Mouse (Mus musculus) ES-Bruce4 (cell line): Measurements from ENCODE around the gene Btbd6. TPM values are rescaled to one million over a fixed set of nuclear protein-coding genes. Genes with fewer than 3 reads are reported as not detected.

Source experiments
- H3K27ac ChIP-seq: 2 replicates; pipeline ENCODE4 v1.5.1; 2012; ENCODE audit warnings: low read length, inconsistent platforms; ENCODE audit not compliant: insufficient read depth
- H3K27me3 ChIP-seq: 2 replicates; pipeline ENCODE4 v1.6.1; 2012; ENCODE audit warnings: mild to moderate bottlenecking, low read length, inconsistent platforms; ENCODE audit not compliant: control insufficient read depth, poor library complexity, insufficient read depth, severe bottlenecking
- H3K36me3 ChIP-seq: 2 replicates; pipeline ENCODE4 v1.6.1; 2012; ENCODE audit warnings: inconsistent platforms, mild to moderate bottlenecking, low read length, moderate library complexity; ENCODE audit not compliant: control insufficient read depth, poor library complexity, insufficient read depth, severe bottlenecking
- H3K4me1 ChIP-seq: one replicate; pipeline ENCODE4 v1.8.1; 2011; ENCODE audit warnings: low read length; ENCODE audit not compliant: control insufficient read depth, insufficient read depth
- H3K4me3 ChIP-seq: 2 replicates; pipeline ENCODE4 v1.5.1; 2011; ENCODE audit warnings: low read depth, mild to moderate bottlenecking, low read length
- H3K9ac ChIP-seq: 2 replicates; pipeline ENCODE4 v1.6.1; 2012; ENCODE audit warnings: low read depth, mild to moderate bottlenecking, inconsistent platforms; ENCODE audit not compliant: poor library complexity, severe bottlenecking
- H3K9me3 ChIP-seq: replicated peaks from 2 replicates; pipeline ENCODE4 v1.6.1; 2012; ENCODE audit warnings: mild to moderate bottlenecking, low read length, inconsistent platforms; ENCODE audit not compliant: control insufficient read depth, poor library complexity, insufficient read depth, severe bottlenecking
- CTCF ChIP-seq: IDR thresholded peaks from one replicate; pipeline ENCODE4 v1.8.1; 2011; ENCODE audit warnings: low read depth, low read length
- EP300 ChIP-seq: IDR thresholded peaks from 2 replicates; pipeline ENCODE4 v1.6.1; 2011; ENCODE audit warnings: low read depth, low read length; ENCODE audit not compliant: insufficient read depth
- POLR2A ChIP-seq: IDR thresholded peaks from one replicate; pipeline ENCODE4 v1.8.1; 2011; ENCODE audit warnings: low read length; ENCODE audit not compliant: insufficient read depth
- polyA plus RNA-seq: library from polyadenylated mRNA; stranded (reverse); fragments of >200 nt; gene quantifications from 2 replicates; pipeline ENCODE4 v1.2.4, GENCODE M21; 2011; ENCODE audit warnings: low read depth; ENCODE audit not compliant: missing spikeins, insufficient read depth, insufficient read length

Gene Btbd6
- polyA plus RNA-seq, 1 experiment: 11.0 TPM

GRCm38 (mm10) chr12:112937906-112938305 lies 38.4 kb upstream of the Btbd6 start:
- Histone ChIP-seq H3K27ac (no peak overlapping the region), H3K36me3 (no peaks in the 10 kb centered on the region), H3K27me3 (no peaks in the 10 kb centered on the region), H3K4me3 (no peak overlapping the region), H3K4me1 (peaks cover 3% of the 10 kb centered on the region), H3K9ac (no peak overlapping the region), H3K9me3 (no peaks in the 10 kb centered on the region)
- TF ChIP-seq POLR2A (no peak), EP300 (no peak), CTCF (no peak)

- no peak overlapping the region for H3K4me3 ChIP-seq
Observed at GRCm38 (mm10) chr12:112938366-112938765, 37.9 kb upstream of the Btbd6 start.

GRCm38 (mm10) chr12:112938873-112939565 lies 37.3 kb upstream of the Btbd6 start:
- no peak for TF ChIP-seq POLR2A
- TF ChIP-seq EP300: no peak
- TF ChIP-seq CTCF: peak; percentile 48
- H3K27me3 ChIP-seq: no peaks in the 10 kb centered on the region
- H3K36me3 ChIP-seq: no peaks in the 10 kb centered on the region
- no peak overlapping the region for H3K9ac ChIP-seq
- H3K4me3 ChIP-seq: no peak overlapping the region
- H3K9me3 ChIP-seq: no peaks in the 10 kb centered on the region
- H3K27ac ChIP-seq: no peak overlapping the region
- H3K4me1 ChIP-seq: no peaks in the 10 kb centered on the region

More at GRCm38 (mm10) chr12:112938366-112938765, 37.9 kb upstream of the Btbd6 start:
- H3K9me3 ChIP-seq: no peaks in the 10 kb centered on the region
- H3K4me1 ChIP-seq: no peaks in the 10 kb centered on the region
- no peak overlapping the region for H3K9ac ChIP-seq
- TF ChIP-seq POLR2A (no peak), CTCF (no peak), EP300 (no peak)
- no peaks in the 10 kb centered on the region for H3K27me3 ChIP-seq
- no peaks in the 10 kb centered on the region for H3K36me3 ChIP-seq
- H3K27ac ChIP-seq: no peak overlapping the region

GRCm38 (mm10) chr12:112940238-112940637 lies 36.0 kb upstream of the Btbd6 start:
- Histone ChIP-seq H3K27me3 (no peaks in the 10 kb centered on the region), H3K4me3 (no peak overlapping the region), H3K36me3 (no peaks in the 10 kb centered on the region), H3K4me1 (no peaks in the 10 kb centered on the region), H3K27ac (no peak overlapping the region), H3K9me3 (no peaks in the 10 kb centered on the region), H3K9ac (no peak overlapping the region)
- TF ChIP-seq EP300 (no peak), POLR2A (no peak), CTCF (no peak)

- H3K4me3 ChIP-seq: no peak overlapping the region
- H3K36me3 ChIP-seq: no peaks in the 10 kb centered on the region
- H3K4me1 ChIP-seq: no peaks in the 10 kb centered on the region
- no peaks in the 10 kb centered on the region for H3K9me3 ChIP-seq
- no peaks in the 10 kb centered on the region for H3K27me3 ChIP-seq
- TF ChIP-seq EP300: no peak
- no peak for TF ChIP-seq CTCF
- no peak for TF ChIP-seq POLR2A
- H3K9ac ChIP-seq: no peak overlapping the region
- H3K27ac ChIP-seq: no peak overlapping the region
Observed at GRCm38 (mm10) chr12:112940710-112941109, 35.6 kb upstream of the Btbd6 start.

DNA sequence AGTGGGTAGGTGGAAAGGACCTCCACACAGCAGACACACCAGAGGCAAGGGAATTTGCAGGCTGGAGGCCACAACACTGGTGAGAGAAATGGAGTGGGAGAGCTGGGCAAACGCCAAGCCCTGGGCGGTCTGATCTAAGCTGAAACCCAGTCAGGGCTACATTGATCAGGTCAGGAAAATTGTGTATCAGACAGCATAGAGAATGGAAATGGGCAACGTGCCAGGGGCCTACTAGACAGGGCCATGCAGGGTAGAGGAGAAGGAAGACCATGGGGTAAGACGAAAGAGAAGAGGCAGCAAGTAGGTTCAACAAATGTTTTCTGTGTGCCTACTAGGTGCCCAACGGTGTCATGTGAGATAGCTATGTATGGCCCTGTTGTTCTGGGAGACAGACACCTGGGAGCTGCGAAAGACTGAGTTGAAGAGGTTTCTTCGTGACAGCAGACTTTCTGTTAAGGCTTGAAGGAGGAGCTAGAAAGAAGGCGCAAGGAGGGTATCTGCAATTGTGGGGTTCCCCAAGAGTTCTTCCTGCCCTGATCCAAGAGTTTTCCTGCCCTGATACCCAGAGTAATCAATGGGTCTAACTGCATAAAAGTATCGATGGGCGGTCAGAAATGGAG lies 35.0 kb upstream of the Btbd6 start:
- Histone ChIP-seq H3K9ac (peak overlapping the region; percentile 88), H3K4me1 (no peaks in the 10 kb centered on the region), H3K27ac (no peak overlapping the region)

More for the DNA sequence above, 35.0 kb upstream of the Btbd6 start:
- Histone ChIP-seq H3K27me3 (no peaks in the 10 kb centered on the region), H3K36me3 (no peaks in the 10 kb centered on the region), H3K9me3 (no peaks in the 10 kb centered on the region), H3K4me3 (peak overlapping the region; percentile 94)
- no peak for TF ChIP-seq POLR2A
- no peak for TF ChIP-seq CTCF
- TF ChIP-seq EP300: no peak
